Mouse (Mus musculus) bone marrow macrophage, adult 2 months (primary cell): ENCODE measurements around the gene Baiap2.

ENCODE experiments used
- CTCF ChIP-seq: IDR thresholded peaks from 2 replicates; pipeline ENCODE4 v1.5.1; 2012; ENCODE audit warnings: low read depth, mild to moderate bottlenecking, low read length, moderate library complexity
- POLR2A ChIP-seq: IDR thresholded peaks from 2 replicates; pipeline ENCODE4 v1.6.1; 2012; ENCODE audit warnings: mild to moderate bottlenecking, low read depth, low read length, borderline replicate concordance

GRCm38 (mm10) chr11:120034306-120034705, 91.7 kb downstream of the Baiap2 start:
- TF ChIP-seq CTCF (no peak), POLR2A (no peak)
